Mouse (Mus musculus) limb, embryonic 10.5 days (tissue): ENCODE results near the gene Col1a2. TPM values are rescaled to one million over a fixed set of nuclear protein-coding genes. Genes with fewer than 3 reads are reported as not detected.
A peak's percentile ranks its signal among the peaks of the same experiment; 100 is the strongest.

ENCODE experiments used
- DNase-seq: peaks from one replicate; pipeline ENCODE4 v3.0.0-alpha.2; 2017; ENCODE audit warnings: low spot score
- H3K27ac ChIP-seq: fragments of 300-500 bp; sonication (generic); 2 replicates; pipeline ENCODE4 v1.5.1; 2016; ENCODE audit warnings: mild to moderate bottlenecking
- H3K27me3 ChIP-seq: fragments of 300-500 bp; sonication (generic); 2 replicates; pipeline ENCODE4 v1.6.1; 2016; ENCODE audit warnings: low read depth, mild to moderate bottlenecking; ENCODE audit not compliant: poor library complexity, severe bottlenecking
- H3K36me3 ChIP-seq: fragments of 300-500 bp; sonication (generic); 2 replicates; pipeline ENCODE4 v1.6.1; 2016; ENCODE audit warnings: mild to moderate bottlenecking, moderate library complexity
- H3K4me1 ChIP-seq: fragments of 300-500 bp; sonication (generic); 2 replicates; pipeline ENCODE4 v1.6.1; 2016
- H3K4me3 ChIP-seq: fragments of 300-500 bp; sonication (generic); 2 replicates; pipeline ENCODE4 v1.5.1; 2016; ENCODE audit warnings: mild to moderate bottlenecking, moderate library complexity
- H3K9me3 ChIP-seq: fragments of 300-500 bp; sonication (generic); replicated peaks from 2 replicates; pipeline ENCODE4 v1.6.1; 2016; ENCODE audit warnings: mild to moderate bottlenecking
- WGBS: fragments of 180-500 bp; shearing (Covaris S2); methylation state at CpG from one replicate; pipeline ENCODE4 v1.1.7; 2016; 5-methylcytosine and 5-hydroxymethylcytosine counted together
- polyA plus RNA-seq: library from polyadenylated mRNA; unstranded; fragments of >200 nt; fragmentation: Nextera tagmentation; extraction: Ambion mirVana; gene quantifications from 2 replicates; pipeline ENCODE4 v1.2.1, GENCODE M21; 2016

Col1a2 gene
- polyA plus RNA-seq, 1 experiment from 2014 or later: 248 TPM

DNA sequence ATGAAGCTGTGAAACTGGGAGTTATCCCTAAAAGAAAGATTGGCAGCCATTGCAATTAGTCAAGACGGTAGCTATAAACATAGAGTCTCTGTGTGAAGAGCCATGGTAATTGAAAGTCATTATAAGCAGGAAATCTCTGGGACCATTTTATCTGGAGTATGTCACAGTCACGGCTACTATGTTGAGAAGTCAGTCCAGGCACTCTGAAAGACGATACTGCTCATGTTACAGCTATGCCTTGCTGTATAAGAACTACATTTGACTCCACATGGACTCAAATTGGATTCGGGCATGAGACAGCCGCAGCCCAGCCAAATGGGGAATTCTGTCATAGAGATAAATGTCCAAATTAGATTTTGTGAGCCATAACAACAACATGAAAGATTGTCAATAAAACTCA, 58.9 kb downstream of the Col1a2 start:
- no peak for DNase-seq
- H3K27me3 ChIP-seq: no peaks in the 10 kb centered on the region
- 58% methylated on average over 5 of the region's 5 CpGs for WGBS
- H3K4me1 ChIP-seq: peaks cover 42% of the 10 kb centered on the region
- H3K4me3 ChIP-seq: no peak overlapping the region
- H3K9me3 ChIP-seq: no peaks in the 10 kb centered on the region
- no peaks in the 10 kb centered on the region for H3K36me3 ChIP-seq
- H3K27ac ChIP-seq: no peak overlapping the region; the same call in 1 of the 2 replicates

DNA sequence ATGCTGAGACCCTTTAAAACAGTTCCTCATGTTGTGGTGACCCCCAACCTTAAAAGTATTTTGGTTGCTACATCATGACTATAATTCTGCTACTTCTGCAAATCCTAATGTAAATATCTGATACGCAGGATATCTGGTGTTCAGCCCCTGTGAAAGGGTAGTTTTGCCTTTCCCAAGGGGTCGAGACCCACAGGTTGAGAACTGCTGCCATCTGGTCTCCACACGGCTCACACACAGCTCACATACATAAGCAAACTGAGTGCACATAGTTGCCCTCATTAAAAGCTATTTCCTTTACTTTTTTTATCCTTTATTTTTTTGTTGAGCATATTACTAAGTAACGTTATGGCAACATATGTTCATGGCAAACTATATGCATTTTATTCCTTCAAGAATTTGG, 65.8 kb downstream of the Col1a2 start:
- H3K4me1 ChIP-seq: peaks cover 31% of the 10 kb centered on the region
- no peaks in the 10 kb centered on the region for H3K9me3 ChIP-seq
- H3K27ac ChIP-seq: peak overlapping the region; percentile 84
- no peak overlapping the region for H3K4me3 ChIP-seq
- H3K36me3 ChIP-seq: no peaks in the 10 kb centered on the region
- H3K27me3 ChIP-seq: no peaks in the 10 kb centered on the region
- DNase-seq: peak; percentile 79
- WGBS: 41% methylated on average over 4 of the region's 4 CpGs

DNA sequence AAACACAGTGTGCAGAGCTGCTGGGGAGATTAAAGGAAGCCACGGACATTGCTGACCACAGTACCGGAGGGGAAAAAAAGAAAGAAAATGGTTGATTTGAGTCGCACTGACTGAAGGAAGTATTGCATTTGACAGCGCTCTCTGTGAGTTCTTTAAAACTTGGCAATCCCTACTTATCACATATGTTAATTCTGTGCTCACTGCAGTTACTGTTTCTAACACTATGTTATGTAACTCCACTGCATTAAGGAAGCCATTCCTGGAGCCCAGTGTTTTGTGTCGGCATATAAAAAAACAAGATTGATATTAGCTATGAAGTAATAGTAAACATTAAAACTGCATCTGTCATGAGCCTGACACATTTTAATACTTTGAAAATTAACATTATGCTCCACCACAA, 73.1 kb downstream of the Col1a2 start:
- Histone ChIP-seq H3K27me3 (no peaks in the 10 kb centered on the region), H3K4me3 (no peak overlapping the region), H3K27ac (no peak overlapping the region), H3K4me1 (peaks cover 38% of the 10 kb centered on the region), H3K9me3 (no peaks in the 10 kb centered on the region), H3K36me3 (no peaks in the 10 kb centered on the region)
- no peak for DNase-seq
- 77% methylated on average over 5 of the region's 5 CpGs for WGBS

DNA sequence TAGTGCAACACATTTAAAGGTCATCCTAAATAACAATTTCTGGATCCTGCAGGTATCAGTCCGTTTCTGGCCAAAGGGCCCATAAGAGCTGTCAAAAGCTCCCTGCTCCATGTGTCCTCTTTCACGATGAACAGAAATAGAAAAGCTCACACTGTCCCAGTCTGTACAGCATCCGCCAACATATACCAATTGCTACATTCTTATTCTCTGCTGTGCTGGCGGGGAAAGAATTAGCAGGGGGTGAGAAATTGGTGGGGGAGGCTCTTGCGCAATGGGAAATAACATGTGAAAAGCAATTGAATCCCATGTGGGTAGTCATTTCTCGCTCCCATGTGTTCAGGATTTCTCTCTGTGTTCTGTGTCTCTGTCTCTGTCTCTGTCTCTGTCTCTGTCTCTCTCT, 73.7 kb downstream of the Col1a2 start:
- Histone ChIP-seq H3K4me3 (no peak overlapping the region), H3K27me3 (no peaks in the 10 kb centered on the region), H3K9me3 (no peaks in the 10 kb centered on the region), H3K4me1 (peaks cover 44% of the 10 kb centered on the region), H3K27ac (no peak overlapping the region), H3K36me3 (no peaks in the 10 kb centered on the region)
- WGBS: 87% methylated on average over 6 of the region's 6 CpGs
- DNase-seq: no peak

DNA sequence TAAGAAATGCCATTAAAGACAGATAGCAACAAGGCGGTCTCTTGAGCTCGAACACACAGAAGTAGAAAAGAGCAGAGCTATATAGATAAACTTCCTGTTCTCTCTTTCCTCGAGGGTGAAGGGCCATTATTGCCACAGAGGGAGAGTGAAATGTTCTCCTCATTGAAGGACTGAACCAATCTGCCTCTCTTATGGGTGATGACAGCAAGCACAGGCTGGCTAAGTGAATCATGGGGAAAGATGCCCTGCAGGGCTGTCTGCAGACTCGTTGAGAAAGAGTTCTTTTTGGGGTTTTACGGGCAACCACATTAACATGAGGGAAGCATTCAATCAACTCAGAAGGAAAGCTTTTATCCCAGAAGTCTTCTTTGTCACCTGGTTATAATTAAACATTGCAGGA, 75.0 kb downstream of the Col1a2 start:
- DNase-seq: no peak
- H3K9me3 ChIP-seq: no peaks in the 10 kb centered on the region

DNA sequence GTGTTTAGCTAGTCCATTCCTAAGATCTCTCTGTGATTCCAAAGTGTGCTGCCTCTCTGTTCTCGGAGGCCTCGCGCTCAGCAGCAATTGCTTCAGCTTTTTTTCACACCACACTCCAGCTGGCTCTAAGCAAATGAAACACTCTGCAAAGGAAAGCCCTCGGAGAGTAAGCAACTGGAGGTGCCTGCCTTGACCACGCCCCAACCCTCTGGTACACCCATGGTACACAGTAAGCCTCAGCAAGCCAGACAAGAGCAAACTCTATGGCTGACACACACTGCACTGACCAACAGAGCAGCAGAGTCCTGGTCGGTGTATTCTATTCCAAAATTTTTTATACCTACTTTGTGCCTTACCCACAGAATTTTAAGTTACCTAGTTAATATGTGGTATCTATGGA, 78.9 kb downstream of the Col1a2 start:
- no peaks in the 10 kb centered on the region for H3K36me3 ChIP-seq
- no peaks in the 10 kb centered on the region for H3K9me3 ChIP-seq
- WGBS: 39% methylated on average over 6 of the region's 6 CpGs
- H3K27me3 ChIP-seq: no peaks in the 10 kb centered on the region
- H3K4me1 ChIP-seq: peaks cover 45% of the 10 kb centered on the region
- H3K4me3 ChIP-seq: no peak overlapping the region
- peak overlapping the region; percentile 68 for H3K27ac ChIP-seq
- DNase-seq: no peak

More for the DNA sequence above, 75.0 kb downstream of the Col1a2 start:
- 0 out of 2 replicates have a peak overlapping the region, but pooled peaks have one; percentile 12 for H3K27ac ChIP-seq
- WGBS: 33% methylated on average over 5 of the region's 5 CpGs
- no peaks in the 10 kb centered on the region for H3K36me3 ChIP-seq
- H3K27me3 ChIP-seq: no peaks in the 10 kb centered on the region
- H3K4me3 ChIP-seq: no peak overlapping the region
- H3K4me1 ChIP-seq: peaks cover 48% of the 10 kb centered on the region

DNA sequence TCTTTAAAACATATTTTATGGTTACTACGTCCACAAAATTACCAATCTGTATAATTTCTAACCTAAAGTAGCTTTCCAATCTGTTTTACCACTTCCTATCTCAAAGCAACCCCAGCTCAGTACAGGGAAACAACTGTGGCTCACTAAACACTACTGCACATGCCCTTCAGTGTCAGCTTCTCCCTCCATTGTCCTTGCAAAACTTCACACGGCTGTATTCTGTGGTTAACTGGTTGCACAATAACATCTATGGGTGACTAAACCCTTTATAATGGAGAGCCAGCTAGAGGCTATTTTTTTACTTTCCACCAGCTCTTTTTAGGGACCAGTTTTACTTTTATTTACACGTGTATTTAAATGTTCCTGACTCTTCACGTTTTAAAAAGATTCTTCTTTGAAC, 83.3 kb downstream of the Col1a2 start:
- Histone ChIP-seq H3K27ac (no peak overlapping the region), H3K9me3 (no peaks in the 10 kb centered on the region), H3K36me3 (no peaks in the 10 kb centered on the region), H3K27me3 (no peaks in the 10 kb centered on the region), H3K4me3 (no peak overlapping the region), H3K4me1 (peaks cover 8% of the 10 kb centered on the region)
- DNase-seq: no peak
- 84% methylated on average over 4 of the region's 4 CpGs for WGBS

DNA sequence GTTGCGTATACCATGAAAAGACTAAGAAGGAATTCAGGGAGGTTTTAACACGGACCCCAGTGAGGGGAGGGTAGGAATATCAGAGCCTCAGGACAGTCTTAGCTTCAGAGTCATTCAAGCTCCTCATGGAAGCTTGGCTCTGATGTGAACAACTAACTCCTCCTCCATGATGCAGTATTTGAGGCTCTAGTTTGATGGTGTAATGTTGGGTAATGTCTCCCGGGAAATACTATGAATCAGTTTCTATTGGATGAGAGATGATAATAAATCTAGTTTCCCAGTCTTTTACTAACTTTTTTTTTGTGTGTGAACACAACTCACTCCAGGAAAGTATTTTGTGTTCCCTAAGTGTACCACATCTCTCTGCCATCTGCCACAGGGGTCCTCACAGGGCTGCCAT, 84.1 kb downstream of the Col1a2 start:
- Histone ChIP-seq H3K4me1 (peaks cover under 1% of the 10 kb centered on the region; the same call in 1 of the 2 replicates), H3K9me3 (no peaks in the 10 kb centered on the region), H3K36me3 (no peaks in the 10 kb centered on the region), H3K27me3 (no peaks in the 10 kb centered on the region), H3K27ac (no peak overlapping the region), H3K4me3 (no peak overlapping the region)
- no peak for DNase-seq
- 91% methylated on average over 3 of the region's 3 CpGs for WGBS

DNA sequence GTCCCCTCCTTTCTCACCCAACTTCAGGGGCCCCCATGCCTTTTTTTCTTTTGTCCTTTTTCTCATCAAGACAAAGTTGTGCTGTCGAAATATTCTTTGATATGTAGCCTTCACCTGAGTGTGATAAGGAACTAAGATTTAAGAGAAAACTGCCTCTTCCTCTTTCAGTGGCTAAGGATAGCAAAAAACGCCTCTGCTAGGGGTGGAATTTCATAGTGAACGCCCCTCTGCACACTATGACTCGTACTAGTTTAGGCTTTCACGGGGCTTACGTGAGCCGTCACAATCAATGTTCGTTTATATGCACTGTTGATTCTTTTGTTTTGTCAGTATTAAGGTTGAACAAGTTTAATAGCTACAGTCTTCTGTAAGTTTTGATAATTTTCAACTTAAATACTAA, 85.5 kb downstream of the Col1a2 start:
- Histone ChIP-seq H3K27me3 (no peaks in the 10 kb centered on the region), H3K9me3 (no peaks in the 10 kb centered on the region), H3K36me3 (no peaks in the 10 kb centered on the region), H3K4me3 (no peak overlapping the region), H3K4me1 (0 out of 2 replicates have a peak, but pooled peaks cover 5% of the 10 kb centered on the region), H3K27ac (no peak overlapping the region)
- DNase-seq: no peak
- WGBS: 84% methylated on average over 8 of the region's 8 CpGs

Other genes with a start within 250 kb of the Col1a2 start
- 84.3 and 89.6 TPM in 2 replicates for gene Casd1, start 96.0 kb downstream of the Col1a2 start, polyA plus RNA-seq
- 38.5 and 52.3 TPM in 2 replicates for gene Sgce, start 242.4 kb downstream of the Col1a2 start, polyA plus RNA-seq
- 32.7 and 33.5 TPM in 2 replicates for gene Peg10, start 242.5 kb downstream of the Col1a2 start, polyA plus RNA-seq